Mouse (Mus musculus) thymus, adult 2 months (tissue): ENCODE results near the gene Thrb.

ENCODE experiments used
- CTCF ChIP-seq: fragments of 200-500 bp; IDR thresholded peaks from 2 replicates; pipeline ENCODE4 v1.5.1; 2012; ENCODE audit warnings: mild to moderate bottlenecking, control low read depth, low read length, moderate library complexity, borderline replicate concordance; ENCODE audit not compliant: control insufficient read depth, poor library complexity, insufficient read depth; ENCODE audit errors: extremely low read depth
- POLR2A ChIP-seq: fragments of 200-500 bp; IDR thresholded peaks from 2 replicates; pipeline ENCODE4 v1.6.1; 2012; ENCODE audit warnings: mild to moderate bottlenecking, low read length, control low read depth, moderate library complexity; ENCODE audit not compliant: control insufficient read depth, poor library complexity, insufficient read depth; ENCODE audit errors: extremely low read depth

- TF ChIP-seq CTCF (peak; percentile 49; the same call in 1 of the 2 replicates), POLR2A (no peak)
Measured at GRCm38 (mm10) chr14:17659031-17659430, 1.0 kb upstream of the Thrb start.
